Mouse (Mus musculus) lung, embryonic 14.5 days (tissue): ENCODE measurements at regions not wholly inside any gene's neighbourhood (a gene's known extent, or its start where the extent isn't known, plus 50 kb on each side); places are given as distances from the start of the nearest gene placed in this dataset.

ENCODE experiments used
- ATAC-seq: fragments of 200-750 bp; cut with Nextera tagmentation; 2 replicates; pipeline ENCODE4 v1.8.0; 2017; ENCODE audit warnings: mild to moderate bottlenecking, moderate TSS enrichment, moderate library complexity; ENCODE audit not compliant: insufficient read depth
- DNase-seq: peaks from one replicate; pipeline ENCODE4 v3.0.0-alpha.2; 2015
- H3K27ac ChIP-seq: fragments of 300-500 bp; sonication (generic); 2 replicates; pipeline ENCODE4 v1.5.1; 2014; ENCODE audit warnings: low read depth, mild to moderate bottlenecking, moderate library complexity
- H3K27me3 ChIP-seq: fragments of 300-500 bp; sonication (generic); 2 replicates; pipeline ENCODE4 v1.6.1; 2014; ENCODE audit warnings: low read length, control low read depth; ENCODE audit not compliant: insufficient read depth
- H3K36me3 ChIP-seq: fragments of 300-500 bp; sonication (generic); 2 replicates; pipeline ENCODE4 v1.6.1; 2014; ENCODE audit warnings: control low read depth; ENCODE audit not compliant: insufficient read depth
- H3K4me1 ChIP-seq: fragments of 300-500 bp; sonication (generic); 2 replicates; pipeline ENCODE4 v1.6.1; 2014; ENCODE audit warnings: antibody characterized with exemption, control low read depth; ENCODE audit not compliant: insufficient read depth
- H3K4me2 ChIP-seq: fragments of 300-500 bp; sonication (generic); 2 replicates; pipeline ENCODE4 v1.6.1; 2014; ENCODE audit warnings: mild to moderate bottlenecking
- H3K4me3 ChIP-seq: fragments of 300-500 bp; sonication (generic); 2 replicates; pipeline ENCODE4 v1.5.1; 2014; ENCODE audit warnings: low read depth, low read length
- H3K9ac ChIP-seq: fragments of 300-500 bp; sonication (generic); 2 replicates; pipeline ENCODE4 v1.6.1; 2014
- H3K9me3 ChIP-seq: fragments of 300-500 bp; sonication (generic); 2 replicates; pipeline ENCODE4 v1.6.1; 2016; ENCODE audit warnings: low read depth, low read length, control low read depth
- CTCF ChIP-seq: IDR thresholded peaks from 2 replicates; pipeline ENCODE4 v1.5.1; 2016; ENCODE audit warnings: antibody characterized with exemption, low read depth
- WGBS: fragments of 180-500 bp; shearing (Covaris S2); extraction: QIAGEN DNeasy Blood & Tissue Kit; methylation state at CpG from one replicate; pipeline ENCODE4 v1.1.7; 2014; 5-methylcytosine and 5-hydroxymethylcytosine counted together

- DNase-seq (peak; percentile 80), ATAC-seq (no peak)
- Histone ChIP-seq H3K36me3 (no peaks in the 10 kb centered on the region), H3K9me3 (no peaks in the 10 kb centered on the region), H3K9ac (no peak overlapping the region), H3K4me1 (no peaks in the 10 kb centered on the region), H3K27ac (no peak overlapping the region), H3K27me3 (no peaks in the 10 kb centered on the region), H3K4me2 (no peak overlapping the region), H3K4me3 (no peak overlapping the region)
- peak; percentile 75 for TF ChIP-seq CTCF
Observed at GRCm38 (mm10) chr7:137783954-137784353, 346.5 kb downstream of the Glrx3 start.

- ATAC-seq (no peak; the same call in 1 of the 2 replicates), DNase-seq (peak; percentile 50)
- Histone ChIP-seq H3K9ac (no peak overlapping the region), H3K27ac (no peak overlapping the region), H3K36me3 (no peaks in the 10 kb centered on the region), H3K4me1 (no peaks in the 10 kb centered on the region), H3K4me2 (no peak overlapping the region), H3K4me3 (no peak overlapping the region), H3K27me3 (no peaks in the 10 kb centered on the region), H3K9me3 (no peaks in the 10 kb centered on the region)
- 36% methylated on average over 6 of the region's 6 CpGs for WGBS
- no peak for TF ChIP-seq CTCF
Observed at GRCm38 (mm10) chr7:137805361-137805760, 367.9 kb downstream of the Glrx3 start.

GRCm38 (mm10) chr7:137812839-137813238 is 375.4 kb downstream of the Glrx3 start:
- no peaks in the 10 kb centered on the region for H3K36me3 ChIP-seq
- H3K27ac ChIP-seq, result no peak overlapping the region
- DNase-seq (peak; percentile 11), ATAC-seq (no peak)
- 73% methylated on average over 3 of the region's 3 CpGs for WGBS
- H3K4me3 ChIP-seq, result no peak overlapping the region
- H3K9me3 ChIP-seq, result no peaks in the 10 kb centered on the region
- H3K4me2 ChIP-seq, result no peak overlapping the region
- no peak for TF ChIP-seq CTCF
- H3K9ac ChIP-seq, result no peak overlapping the region
- no peaks in the 10 kb centered on the region for H3K27me3 ChIP-seq
- no peaks in the 10 kb centered on the region for H3K4me1 ChIP-seq

- no peak overlapping the region for H3K4me3 ChIP-seq
- H3K36me3 ChIP-seq, result no peaks in the 10 kb centered on the region
- no peak overlapping the region for H3K9ac ChIP-seq
- no peaks in the 10 kb centered on the region for H3K9me3 ChIP-seq
- 66% methylated on average over 2 of the region's 2 CpGs for WGBS
- no peak overlapping the region for H3K27ac ChIP-seq
- H3K4me1 ChIP-seq, result no peaks in the 10 kb centered on the region
- H3K27me3 ChIP-seq, result no peaks in the 10 kb centered on the region
- H3K4me2 ChIP-seq, result no peak overlapping the region
- no peak for DNase-seq
- ATAC-seq, result no peak
- no peak for TF ChIP-seq CTCF
Observed at GRCm38 (mm10) chr7:137840520-137840919, 403.1 kb downstream of the Glrx3 start.

- no peak overlapping the region for H3K9ac ChIP-seq
- 54% methylated on average over 5 of the region's 5 CpGs for WGBS
- TF ChIP-seq CTCF, result no peak
- no peak for DNase-seq
- H3K27ac ChIP-seq, result no peak overlapping the region
- no peaks in the 10 kb centered on the region for H3K9me3 ChIP-seq
- H3K36me3 ChIP-seq, result no peaks in the 10 kb centered on the region
- H3K27me3 ChIP-seq, result no peaks in the 10 kb centered on the region
- no peaks in the 10 kb centered on the region for H3K4me1 ChIP-seq
- no peak overlapping the region for H3K4me3 ChIP-seq
- no peak for ATAC-seq
- H3K4me2 ChIP-seq, result no peak overlapping the region
Observed at GRCm38 (mm10) chr7:137841044-137841443, 403.6 kb downstream of the Glrx3 start.

GRCm38 (mm10) chr7:137841456-137842100 is 404.2 kb downstream of the Glrx3 start:
- H3K27me3 ChIP-seq, result no peaks in the 10 kb centered on the region
- 29% methylated on average over 8 of the region's 8 CpGs for WGBS
- no peak overlapping the region for H3K27ac ChIP-seq
- H3K4me3 ChIP-seq, result no peak overlapping the region
- DNase-seq, result peak; percentile 8
- no peak overlapping the region for H3K9ac ChIP-seq
- peak; percentile 12; the same call in 1 of the 2 replicates for TF ChIP-seq CTCF
- H3K4me1 ChIP-seq, result no peaks in the 10 kb centered on the region
- H3K9me3 ChIP-seq, result no peaks in the 10 kb centered on the region
- no peak for ATAC-seq
- H3K4me2 ChIP-seq, result no peak overlapping the region
- H3K36me3 ChIP-seq, result no peaks in the 10 kb centered on the region

GRCm38 (mm10) chr7:137847856-137848255 is 410.4 kb downstream of the Glrx3 start:
- Histone ChIP-seq H3K4me1 (no peaks in the 10 kb centered on the region), H3K9ac (no peak overlapping the region), H3K4me2 (no peak overlapping the region), H3K36me3 (no peaks in the 10 kb centered on the region), H3K4me3 (no peak overlapping the region), H3K27ac (no peak overlapping the region), H3K9me3 (no peaks in the 10 kb centered on the region), H3K27me3 (no peaks in the 10 kb centered on the region)
- no peak for DNase-seq
- TF ChIP-seq CTCF, result no peak
- 74% methylated on average over 11 of the region's 11 CpGs for WGBS
- ATAC-seq, result no peak
